Mouse (Mus musculus) cerebellum, adult 18-20 months (tissue): ENCODE results near the gene Pin4.

Experiments used
- DNase-seq, 2 experiments: peaks; one replicate each; pipeline ENCODE4 v3.0.0; 2021

Gene Pin4

GRCm38 (mm10) chrX:102157423-102157791 is 38.2 kb downstream of the Pin4 start:
- no peak for DNase-seq

GRCm38 (mm10) chrX:102159778-102160177 is 40.5 kb downstream of the Pin4 start:
- peak in 1 of 2 experiments; percentile 13 for DNase-seq

GRCm38 (mm10) chrX:102160528-102160927 is 41.3 kb downstream of the Pin4 start:
- DNase-seq = no peak

GRCm38 (mm10) chrX:102163096-102163495 is 43.8 kb downstream of the Pin4 start:
- DNase-seq = no peak

GRCm38 (mm10) chrX:102163529-102163928 is 44.3 kb downstream of the Pin4 start:
- no peak for DNase-seq

GRCm38 (mm10) chrX:102166521-102166920 is 47.3 kb downstream of the Pin4 start:
- DNase-seq = no peak

GRCm38 (mm10) chrX:102166986-102167385 is 47.7 kb downstream of the Pin4 start:
- DNase-seq = no peak

- no peak for DNase-seq
These were observed 50.5 kb downstream of the Pin4 start for GRCm38 (mm10) chrX:102169724-102170123.

GRCm38 (mm10) chrX:102170135-102170534 is 50.9 kb downstream of the Pin4 start:
- DNase-seq = no peak

GRCm38 (mm10) chrX:102170900-102171299 is 51.7 kb downstream of the Pin4 start:
- no peak for DNase-seq

- no peak for DNase-seq
These were observed 56.5 kb downstream of the Pin4 start for GRCm38 (mm10) chrX:102175538-102176287.
